Mouse (Mus musculus): Measurements from ENCODE around the gene Prex1.

DNA sequence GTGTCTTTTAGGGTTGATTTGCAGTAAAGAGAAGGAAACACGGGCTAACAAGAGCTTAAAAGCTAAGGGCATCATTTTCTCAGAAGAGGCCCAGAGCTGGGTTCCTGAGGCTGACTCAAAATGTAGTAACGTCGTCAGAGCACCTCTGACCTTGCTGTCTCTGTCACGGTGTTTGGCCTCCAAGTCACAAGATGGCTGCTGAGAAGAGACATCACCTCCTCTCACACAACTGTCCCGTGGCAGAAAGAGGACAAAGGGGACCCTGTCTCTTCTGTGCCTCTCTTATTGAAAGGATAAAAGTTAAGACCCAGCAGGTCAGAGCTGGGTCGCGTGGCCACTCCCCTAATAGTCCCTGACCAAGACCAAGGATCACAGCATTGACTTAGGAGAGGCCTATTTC, 2.4 kb upstream of the Prex1 start:
- TF ChIP-seq GATA1 (IDR thresholded peaks at IDR 0.05; ENCODE audit: low read length) (no peak), TAL1 (IDR thresholded peaks at IDR 0.05; ENCODE audit: low read length) (no peak)

Measured in erythroblast, embryonic 14.5 days (primary cell).